Mouse (Mus musculus) erythroblast, embryonic 14.5 days (primary cell): ENCODE data around the gene Hddc3.

Source experiments
- GATA1 ChIP-seq: IDR thresholded peaks from 2 replicates; pipeline ENCODE4 v1.6.1; 2012; ENCODE audit warnings: low read length, inconsistent platforms, mixed read lengths
- TAL1 ChIP-seq: IDR thresholded peaks from 3 replicates; pipeline ENCODE4 v1.6.1; 2012; ENCODE audit warnings: low read length, inconsistent platforms, mixed read lengths

DNA sequence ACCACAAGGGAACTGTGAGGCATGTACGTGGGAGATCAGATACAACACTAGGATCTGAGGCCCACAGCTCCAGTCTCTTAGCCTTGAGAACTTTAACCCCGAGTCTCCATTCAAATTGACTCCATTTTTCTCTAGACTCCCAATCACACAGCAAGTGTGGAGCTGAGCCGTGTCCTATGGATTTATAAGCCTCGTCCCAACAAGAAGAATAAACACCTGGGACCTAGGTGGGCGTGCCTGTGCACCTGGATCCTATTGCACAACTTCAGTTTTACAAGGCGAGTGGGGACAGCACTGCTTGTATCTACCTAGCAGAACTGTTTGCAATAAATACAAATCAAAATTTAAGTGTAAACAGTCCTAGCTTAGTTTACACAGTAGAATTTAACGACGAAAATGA, 19.6 kb upstream of the Hddc3 start:
- TF ChIP-seq GATA1: no peak
- no peak for TF ChIP-seq TAL1
